Mouse (Mus musculus) hindbrain, embryonic 16.5 days (tissue): ENCODE data around the gene Ttll5. TPM values are rescaled to one million over a fixed set of nuclear protein-coding genes. Genes with fewer than 3 reads are reported as not detected.

Source experiments
- ATAC-seq: fragments of 200-750 bp; cut with Nextera tagmentation; 2 replicates; pipeline ENCODE4 v1.8.0; 2017; ENCODE audit warnings: moderate TSS enrichment, moderate library complexity
- H3K27ac ChIP-seq: fragments of 300-500 bp; sonication (generic); 2 replicates; pipeline ENCODE4 v1.5.1; 2014; ENCODE audit warnings: low read depth, mild to moderate bottlenecking, control low read depth, low read length, moderate library complexity
- H3K27me3 ChIP-seq: fragments of 300-500 bp; sonication (generic); replicated peaks from 2 replicates; pipeline ENCODE4 v1.6.1; 2014; ENCODE audit warnings: low read length; ENCODE audit not compliant: control insufficient read depth, insufficient read depth
- H3K36me3 ChIP-seq: fragments of 300-500 bp; sonication (generic); 2 replicates; pipeline ENCODE4 v1.6.1; 2014; ENCODE audit warnings: mild to moderate bottlenecking, low read length, moderate library complexity, mixed read lengths; ENCODE audit not compliant: control insufficient read depth, insufficient read depth
- H3K4me1 ChIP-seq: fragments of 300-500 bp; sonication (generic); 2 replicates; pipeline ENCODE4 v1.6.1; 2014; ENCODE audit warnings: low read depth, low read length; ENCODE audit not compliant: control insufficient read depth, insufficient read depth
- H3K4me2 ChIP-seq: fragments of 300-500 bp; sonication (generic); 2 replicates; pipeline ENCODE4 v1.6.1; 2014; ENCODE audit warnings: mild to moderate bottlenecking, low read length, control low read depth, moderate library complexity
- H3K4me3 ChIP-seq: fragments of 300-500 bp; sonication (generic); 2 replicates; pipeline ENCODE4 v1.5.1; 2014; ENCODE audit warnings: mild to moderate bottlenecking, low read length, control low read depth, moderate library complexity
- H3K9ac ChIP-seq: fragments of 300-500 bp; sonication (generic); 2 replicates; pipeline ENCODE4 v1.6.1; 2014; ENCODE audit warnings: low read depth, mild to moderate bottlenecking, control low read depth, low read length, moderate library complexity
- H3K9me3 ChIP-seq: fragments of 300-500 bp; sonication (generic); 2 replicates; pipeline ENCODE4 v1.6.1; 2014; ENCODE audit warnings: mild to moderate bottlenecking, low read length, moderate library complexity; ENCODE audit not compliant: control insufficient read depth
- WGBS: fragments of 180-500 bp; shearing (Covaris S2); extraction: QIAGEN DNeasy Blood & Tissue Kit; methylation state at CpG from one replicate; pipeline ENCODE4 v1.1.7; 2014; 5-methylcytosine and 5-hydroxymethylcytosine counted together
- polyA plus RNA-seq: library from polyadenylated mRNA; unstranded; fragments of >200 nt; fragmentation: Nextera tagmentation; extraction: Ambion mirVana; gene quantifications from 2 replicates; pipeline ENCODE4 v1.2.1, GENCODE M21; 2015

The Ttll5 gene
- polyA plus RNA-seq, 1 experiment from 2014 or later = 11.0 TPM

DNA sequence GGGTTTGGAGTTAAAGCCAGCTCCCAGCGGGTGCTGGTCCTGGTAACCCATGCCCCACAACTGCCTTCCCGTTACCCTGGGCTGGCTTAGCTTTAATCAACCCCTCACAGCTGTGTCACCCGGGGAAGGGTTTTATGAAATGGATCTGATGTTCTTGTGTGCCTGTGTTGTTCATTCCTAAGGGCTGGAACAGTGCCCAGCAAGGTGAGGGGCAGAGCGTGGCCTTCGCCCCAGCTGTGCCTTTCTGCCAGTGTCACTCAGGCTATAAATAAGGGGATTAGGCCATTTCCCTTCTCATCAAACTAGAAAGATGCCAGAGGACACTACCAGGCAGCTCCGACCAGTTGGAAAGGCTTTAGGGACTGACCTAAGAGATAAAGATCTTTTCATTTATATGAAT is 225.4 kb downstream of the Ttll5 start:
- WGBS = 75% methylated on average over 6 of the region's 6 CpGs
- H3K4me2 ChIP-seq = no peak overlapping the region
- H3K4me3 ChIP-seq = no peak overlapping the region
- H3K9me3 ChIP-seq = no peaks in the 10 kb centered on the region
- H3K27ac ChIP-seq = no peak overlapping the region
- no peaks in the 10 kb centered on the region for H3K36me3 ChIP-seq
- no peak for ATAC-seq
- no peaks in the 10 kb centered on the region for H3K27me3 ChIP-seq
- no peaks in the 10 kb centered on the region for H3K4me1 ChIP-seq
- H3K9ac ChIP-seq = no peak overlapping the region

DNA sequence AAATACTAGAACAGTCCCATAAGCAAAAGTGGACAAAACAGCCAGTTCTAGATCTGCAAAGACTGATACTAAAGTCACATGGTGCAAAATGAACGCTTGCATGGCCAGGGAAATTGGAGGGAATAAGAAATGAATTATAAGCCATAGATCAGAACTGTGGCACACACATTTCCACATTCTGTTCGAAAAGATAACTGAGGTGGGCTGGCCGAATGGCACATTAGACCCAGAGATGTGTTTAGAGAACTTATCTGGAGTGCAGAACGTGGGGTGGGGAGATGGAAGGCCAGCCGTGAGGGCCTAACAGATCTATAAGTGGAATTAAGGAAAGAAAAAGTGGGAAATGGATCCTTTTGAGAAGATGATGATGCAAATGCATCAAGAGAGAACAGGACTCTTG is 227.0 kb downstream of the Ttll5 start:
- H3K9ac ChIP-seq = no peak overlapping the region
- WGBS = 91% methylated on average over 5 of the region's 5 CpGs
- H3K36me3 ChIP-seq = no peaks in the 10 kb centered on the region
- H3K4me2 ChIP-seq = no peak overlapping the region
- no peaks in the 10 kb centered on the region for H3K4me1 ChIP-seq
- H3K27me3 ChIP-seq = no peaks in the 10 kb centered on the region
- no peak overlapping the region for H3K27ac ChIP-seq
- no peak for ATAC-seq
- H3K9me3 ChIP-seq = no peaks in the 10 kb centered on the region
- H3K4me3 ChIP-seq = no peak overlapping the region

DNA sequence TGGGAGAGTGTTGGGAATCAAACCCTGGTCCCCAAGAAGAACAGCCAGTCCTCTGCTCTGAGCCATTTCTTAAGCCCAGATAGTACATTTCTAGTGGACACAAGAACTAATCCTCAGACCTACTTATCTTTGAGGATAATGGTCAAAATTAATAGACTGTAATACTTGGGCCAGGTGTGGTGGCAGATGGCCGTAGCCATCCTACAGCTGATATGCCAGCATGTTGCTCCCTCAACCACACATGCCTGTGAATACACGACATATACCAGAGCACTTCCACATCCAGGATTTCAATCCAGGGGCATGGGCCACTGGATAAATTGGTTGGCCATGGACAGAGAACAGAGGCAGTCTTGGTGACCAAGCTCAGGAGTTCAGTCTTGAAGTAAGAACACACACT is 230.8 kb downstream of the Ttll5 start:
- no peak overlapping the region for H3K27ac ChIP-seq
- ATAC-seq = no peak
- H3K9me3 ChIP-seq = no peaks in the 10 kb centered on the region
- no peaks in the 10 kb centered on the region for H3K36me3 ChIP-seq
- H3K27me3 ChIP-seq = no peaks in the 10 kb centered on the region
- H3K4me1 ChIP-seq = no peaks in the 10 kb centered on the region
- H3K4me3 ChIP-seq = no peak overlapping the region
- no peak overlapping the region for H3K4me2 ChIP-seq
- 89% methylated on average over 2 of the region's 2 CpGs for WGBS
- H3K9ac ChIP-seq = no peak overlapping the region

DNA sequence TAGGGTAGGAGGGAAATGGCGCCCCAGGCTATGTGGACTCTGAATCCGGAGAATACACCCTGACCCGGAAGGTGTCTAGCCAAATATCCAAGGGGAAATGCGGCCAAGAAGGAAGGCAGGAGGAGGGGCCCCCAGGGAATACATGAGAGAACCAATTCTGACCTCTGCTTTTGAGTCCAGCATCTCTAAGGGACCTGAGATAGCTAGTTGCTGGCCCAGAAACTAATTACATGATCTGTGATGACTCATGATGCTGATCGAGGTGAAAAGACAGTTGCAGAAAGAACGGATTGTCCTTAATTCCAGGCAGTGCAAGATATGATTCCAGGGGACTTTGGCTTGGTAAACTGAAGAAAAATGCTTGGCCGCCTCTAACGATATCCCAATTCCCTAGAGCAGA is 232.5 kb downstream of the Ttll5 start:
- H3K4me2 ChIP-seq = no peak overlapping the region
- ATAC-seq = no peak
- no peaks in the 10 kb centered on the region for H3K4me1 ChIP-seq
- H3K9me3 ChIP-seq = no peaks in the 10 kb centered on the region
- no peak overlapping the region for H3K27ac ChIP-seq
- WGBS = 87% methylated on average over 8 of the region's 8 CpGs
- no peaks in the 10 kb centered on the region for H3K27me3 ChIP-seq
- H3K9ac ChIP-seq = no peak overlapping the region
- H3K4me3 ChIP-seq = no peak overlapping the region
- no peaks in the 10 kb centered on the region for H3K36me3 ChIP-seq

DNA sequence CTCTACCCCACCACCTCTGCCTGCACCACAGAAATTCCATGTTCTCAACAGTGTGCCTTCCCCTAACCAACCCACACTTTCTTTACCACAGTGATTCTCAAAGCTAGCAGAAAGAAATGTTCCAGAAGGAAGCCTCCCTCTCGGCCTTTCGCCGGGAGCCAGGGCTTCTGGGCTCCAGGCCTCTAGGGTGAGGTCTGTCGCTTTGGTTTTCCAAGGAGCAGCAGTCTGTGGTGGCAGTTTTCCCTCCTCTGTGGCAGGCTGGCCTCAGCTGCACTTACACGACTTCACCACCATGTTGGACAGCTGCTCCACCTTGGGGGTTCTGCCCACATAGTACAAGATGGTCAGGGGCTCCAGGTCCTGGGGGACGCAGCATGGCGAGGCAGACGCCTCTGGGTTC is 233.1 kb downstream of the Ttll5 start:
- Histone ChIP-seq H3K9me3 (no peaks in the 10 kb centered on the region), H3K4me3 (no peak overlapping the region), H3K27ac (no peak overlapping the region), H3K4me2 (no peak overlapping the region), H3K9ac (no peak overlapping the region), H3K27me3 (no peaks in the 10 kb centered on the region), H3K36me3 (no peaks in the 10 kb centered on the region), H3K4me1 (no peaks in the 10 kb centered on the region)
- no peak for ATAC-seq
- 86% methylated on average over 8 of the region's 8 CpGs for WGBS

DNA sequence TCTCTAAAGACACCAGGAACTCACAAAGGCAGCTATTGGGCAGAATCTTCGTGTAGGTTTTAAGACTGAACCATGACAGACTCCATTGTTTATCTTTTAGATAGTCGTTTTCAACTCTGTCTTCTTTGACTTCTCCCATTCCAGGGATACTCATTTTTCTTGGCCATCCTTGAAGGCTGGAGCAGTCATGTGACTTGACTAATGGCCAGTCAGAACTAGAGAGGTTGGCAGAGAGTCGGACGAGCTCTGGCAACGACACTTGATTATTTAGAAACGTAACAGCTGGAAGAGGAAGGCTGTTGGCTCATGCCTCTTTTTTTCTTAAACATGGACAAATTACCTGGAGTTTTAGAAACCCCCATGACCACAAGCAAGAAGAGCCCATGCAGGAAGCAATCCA is 234.9 kb downstream of the Ttll5 start:
- H3K4me2 ChIP-seq = no peak overlapping the region
- H3K27me3 ChIP-seq = no peaks in the 10 kb centered on the region
- ATAC-seq = no peak
- H3K9me3 ChIP-seq = no peaks in the 10 kb centered on the region
- H3K36me3 ChIP-seq = no peaks in the 10 kb centered on the region
- no peaks in the 10 kb centered on the region for H3K4me1 ChIP-seq
- no peak overlapping the region for H3K9ac ChIP-seq
- no peak overlapping the region for H3K4me3 ChIP-seq
- H3K27ac ChIP-seq = no peak overlapping the region
- WGBS = 75% methylated on average over 6 of the region's 6 CpGs

DNA sequence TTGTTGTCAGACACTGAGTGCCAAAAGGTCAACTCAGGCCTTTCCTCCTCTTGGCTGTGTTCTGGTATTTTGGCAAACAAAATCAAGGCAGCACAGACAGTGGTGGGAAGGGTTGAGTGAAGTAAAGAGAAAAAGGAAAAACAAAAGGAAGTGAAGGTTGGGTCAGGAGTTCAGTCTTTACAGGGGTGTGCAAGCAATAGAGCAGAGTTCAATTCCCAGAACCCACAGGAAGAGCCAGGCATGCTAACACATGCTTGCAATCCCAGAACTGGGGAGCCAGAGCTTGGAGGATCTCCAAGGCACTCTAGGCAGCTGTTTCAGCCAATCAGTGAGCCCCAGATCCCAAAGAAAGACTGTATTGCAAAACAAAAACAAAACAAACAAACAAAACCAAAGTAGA is 240.3 kb downstream of the Ttll5 start:
- Histone ChIP-seq H3K4me2 (no peak overlapping the region), H3K9ac (no peak overlapping the region), H3K4me1 (no peaks in the 10 kb centered on the region), H3K27ac (no peak overlapping the region), H3K36me3 (no peaks in the 10 kb centered on the region), H3K9me3 (no peaks in the 10 kb centered on the region), H3K27me3 (no peaks in the 10 kb centered on the region), H3K4me3 (no peak overlapping the region)
- ATAC-seq = no peak

DNA sequence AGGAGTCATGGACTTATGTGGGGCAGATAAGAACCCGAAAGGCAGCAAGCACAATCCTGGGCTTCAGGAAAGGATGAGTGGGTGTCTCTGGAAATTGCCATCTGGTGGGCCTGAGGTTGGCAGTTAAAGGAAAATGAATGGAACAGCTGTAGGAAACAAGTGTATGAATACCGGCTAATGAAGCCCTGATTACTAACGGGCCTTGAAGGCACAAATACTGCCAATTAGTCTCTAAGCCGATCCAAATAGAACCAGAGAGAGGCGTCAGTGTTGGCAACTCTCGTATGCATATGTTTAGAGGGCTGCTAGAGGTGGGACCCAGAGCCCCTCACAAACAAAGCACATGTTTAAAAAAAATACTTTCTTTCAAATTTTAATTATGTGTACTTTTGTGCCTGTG is 247.0 kb downstream of the Ttll5 start:
- Histone ChIP-seq H3K27me3 (no peaks in the 10 kb centered on the region), H3K4me2 (no peak overlapping the region), H3K27ac (no peak overlapping the region), H3K4me1 (peaks cover 5% of the 10 kb centered on the region), H3K4me3 (no peak overlapping the region), H3K36me3 (no peaks in the 10 kb centered on the region), H3K9me3 (no peaks in the 10 kb centered on the region), H3K9ac (no peak overlapping the region)
- no peak for ATAC-seq
- WGBS = 54% methylated on average over 6 of the region's 6 CpGs

DNA sequence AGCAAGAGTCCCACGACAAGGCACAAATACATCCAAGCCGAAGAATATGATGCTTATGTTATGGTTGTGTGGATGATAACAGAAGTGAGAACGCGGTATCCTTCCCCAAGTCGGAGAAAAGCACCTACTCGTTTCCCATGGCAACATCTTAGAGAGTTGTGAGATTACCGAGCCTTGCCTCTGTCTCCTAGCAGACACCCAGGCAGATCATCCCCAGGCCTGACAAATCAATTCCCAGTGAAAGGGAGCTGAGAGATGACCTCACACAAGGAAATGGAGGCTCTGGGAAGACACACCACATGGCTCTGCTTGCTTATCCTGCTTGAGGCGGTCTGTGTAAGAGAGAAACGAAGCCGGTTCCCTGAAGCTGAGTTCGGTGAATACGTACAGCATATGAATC is 250.2 kb downstream of the Ttll5 start:
- H3K4me1 ChIP-seq = peaks cover 25% of the 10 kb centered on the region
- no peaks in the 10 kb centered on the region for H3K36me3 ChIP-seq
- H3K4me2 ChIP-seq = no peak overlapping the region
- H3K27me3 ChIP-seq = peaks cover 3% of the 10 kb centered on the region; the same call in 1 of the 2 replicates
- no peaks in the 10 kb centered on the region for H3K9me3 ChIP-seq
- 80% methylated on average over 12 of the region's 12 CpGs for whole genome bisulfite sequencing
- H3K9ac ChIP-seq = no peak overlapping the region
- no peak overlapping the region for H3K27ac ChIP-seq
- ATAC-seq = no peak
- no peak overlapping the region for H3K4me3 ChIP-seq

DNA sequence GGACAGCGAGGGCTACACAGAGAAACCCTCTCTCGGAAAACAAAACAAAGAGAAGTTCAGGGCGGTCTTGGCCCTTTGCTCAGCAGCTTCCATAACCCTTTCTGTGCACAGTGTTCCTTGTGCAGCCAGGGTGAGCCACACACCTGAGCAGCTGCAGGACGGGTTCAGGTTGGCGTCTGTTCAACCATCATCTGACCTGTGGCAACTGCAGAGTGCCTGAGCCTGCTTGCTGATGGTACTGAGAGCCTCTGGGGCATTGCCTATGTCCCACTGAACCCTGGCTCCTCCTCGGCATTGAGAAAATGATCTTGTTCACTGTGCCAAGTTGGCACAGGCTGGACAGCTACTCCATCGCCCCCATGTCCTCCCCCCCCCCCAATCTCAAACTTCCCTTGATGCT is 250.9 kb downstream of the Ttll5 start:
- ATAC-seq = no peak
- WGBS = 71% methylated on average over 7 of the region's 7 CpGs
- no peak overlapping the region for H3K27ac ChIP-seq
- no peaks in the 10 kb centered on the region for H3K9me3 ChIP-seq
- peaks cover 25% of the 10 kb centered on the region for H3K4me1 ChIP-seq
- H3K36me3 ChIP-seq = no peaks in the 10 kb centered on the region
- H3K9ac ChIP-seq = no peak overlapping the region
- H3K4me3 ChIP-seq = no peak overlapping the region
- peaks cover 3% of the 10 kb centered on the region; the same call in 1 of the 2 replicates for H3K27me3 ChIP-seq
- no peak overlapping the region for H3K4me2 ChIP-seq
